Mouse (Mus musculus): ENCODE measurements around the gene Slc25a10. TPM values are rescaled to one million over a fixed set of nuclear protein-coding genes. Genes with fewer than 3 reads are reported as not detected.

Slc25a10 gene
- total RNA-seq (2012; rRNA removed) (40.4 and 52.0 TPM in 2 replicates), polyA plus RNA-seq (2012; ENCODE audit: insufficient read depth in 1 of 2, insufficient read length in 2 of 2, low read depth in 1 of 2, low replicate concordance in 2 of 2, missing spikeins in 1 of 2) (10 to 100 TPM in 1 of 2 experiments, not detected in 1; 53.6 TPM)

GRCm38 (mm10) chr11:120491317-120492023 lies at the start of gene Slc25a10:
Gene Slc25a10, plus strand, starts transcription at chr11:120491840.
- Histone ChIP-seq H3K9ac (ENCODE audit: control insufficient read depth, low read depth, low read length, poor library complexity, severe bottlenecking) (peak within 1 kb of the TSS; percentile 87), H3K79me2 (ENCODE audit: control insufficient read depth, insufficient read depth, low read length, poor library complexity) (peaks cover 28% of the 10 kb centered on the region), H3K36me3 (ENCODE audit: control insufficient read depth in 1 of 2, insufficient read depth in 2 of 2, low read length in 2 of 2) (peaks cover 3 to 14% of the 10 kb centered on the region in 2 experiments; a peak in 3 of 4 replicates), H3K4me1 (ENCODE audit: control insufficient read depth in 1 of 2, insufficient read depth in 2 of 2, low read length in 2 of 2) (peaks cover 0 to 20% of the 10 kb centered on the region in 2 experiments; a peak in 2 of 4 replicates), H3K27me3 (ENCODE audit: control insufficient read depth in 1 of 2, insufficient read depth in 2 of 2, low read length in 2 of 2) (no peaks in the 10 kb centered on the region), H3K4me3 (ENCODE audit: control insufficient read depth in 1 of 2, insufficient read depth in 1 of 2, low read depth in 2 of 2, low read length in 2 of 2) (peak within 1 kb of the TSS; percentile 63 to 80), H3K9me3 (replicated peaks; ENCODE audit: insufficient read depth, low read length) (no peaks in the 10 kb centered on the region), H3K27ac (ENCODE audit: control insufficient read depth, low read depth, low read length) (peak within 1 kb of the TSS; percentile 54)
- DNase-seq (ENCODE audit: low read depth, low spot score): peak; percentile 93
- TF ChIP-seq HCFC1 (IDR thresholded peaks at IDR 0.05; ENCODE audit: low read depth, low read length) (peak; percentile 63), CHD1 (IDR thresholded peaks at IDR 0.05; ENCODE audit: low read depth, low read length) (no peak), RAD21 (IDR thresholded peaks at IDR 0.05; ENCODE audit: low read depth, low read length) (no peak), POLR2AphosphoS2 (IDR thresholded peaks at IDR 0.05; ENCODE audit: low read length) (peak; percentile 92), TBP (IDR thresholded peaks at IDR 0.05; ENCODE audit: low read depth, low read length) (peak; percentile 66), TAL1 (IDR thresholded peaks at IDR 0.05; ENCODE audit: low read length) (no peak), GATA1 (IDR thresholded peaks at IDR 0.05; ENCODE audit: low read depth, low read length) (no peak), MAFK (IDR thresholded peaks at IDR 0.05; ENCODE audit: borderline replicate concordance, low read depth, low read length) (no peak), TCF12 (IDR thresholded peaks at IDR 0.05; ENCODE audit: low read depth, low read length) (peak; percentile 56), NRF1 (IDR thresholded peaks at IDR 0.05; ENCODE audit: insufficient read depth, low read depth, low read length, poor library complexity, severe bottlenecking) (peak; percentile 82), MAZ (IDR thresholded peaks at IDR 0.05; ENCODE audit: low read depth, low read length) (no peak; the same call in 1 of the 2 replicates), ZKSCAN1 (IDR thresholded peaks at IDR 0.05; ENCODE audit: low read depth, low read length) (no peak), CHD2 (IDR thresholded peaks at IDR 0.05; ENCODE audit: low read length) (peak; percentile 21; the same call in 1 of the 2 replicates), POLR2A (IDR thresholded peaks at IDR 0.05; ENCODE audit: control insufficient read depth in 1 of 2, insufficient read depth in 1 of 2, low read depth in 1 of 2, low read length in 2 of 2, poor library complexity in 1 of 2) (peak; percentile 78 to 83), ELF1 (IDR thresholded peaks at IDR 0.05; ENCODE audit: low read depth, low read length) (no peak), SIN3A (IDR thresholded peaks at IDR 0.05; ENCODE audit: low read length) (peak; percentile 54; the same call in 1 of the 2 replicates), RCOR1 (IDR thresholded peaks at IDR 0.05; ENCODE audit: low read depth, low read length) (no peak), NELFE (IDR thresholded peaks at IDR 0.05; ENCODE audit: low read depth, low read length) (peak; percentile 95), ZMIZ1 (IDR thresholded peaks at IDR 0.05; ENCODE audit: low read depth, low read length) (no peak; the same call in none of the 2 replicates), ETS1 (IDR thresholded peaks at IDR 0.05; ENCODE audit: low read depth, low read length) (no peak), KAT2A (conservative IDR thresholded peaks at IDR 0.05; ENCODE audit: low read depth, low read length) (no peak), JUND (IDR thresholded peaks at IDR 0.05; ENCODE audit: low read depth, low read length) (no peak), MYB (IDR thresholded peaks at IDR 0.05; ENCODE audit: low read depth, low read length) (no peak), MEF2A (IDR thresholded peaks at IDR 0.05; ENCODE audit: extremely low read depth, insufficient replicate concordance, low read depth, low read length, poor library complexity, severe bottlenecking) (no peak), ZC3H11A (IDR thresholded peaks at IDR 0.05; ENCODE audit: low read depth, low read length) (no peak), E2F4 (IDR thresholded peaks at IDR 0.05; ENCODE audit: borderline replicate concordance, low read depth, low read length) (no peak), UBTF (IDR thresholded peaks at IDR 0.05; ENCODE audit: borderline replicate concordance, insufficient read depth, low read depth, low read length) (0 out of 2 replicates have a peak, but pooled peaks have one; percentile 43), EP300 (IDR thresholded peaks at IDR 0.05; ENCODE audit: low read depth in 1 of 2, low read length in 2 of 2) (no peak), MAX (IDR thresholded peaks at IDR 0.05; ENCODE audit: low read length) (peak; percentile 84), MXI1 (IDR thresholded peaks at IDR 0.05; ENCODE audit: low read depth, low read length) (peak; percentile 63; the same call in 1 of the 2 replicates), MYC (IDR thresholded peaks at IDR 0.05; ENCODE audit: low read depth, low read length) (peak; percentile 85), POLR2AphosphoS5 (IDR thresholded peaks at IDR 0.05; ENCODE audit: borderline replicate concordance, low read depth, low read length) (no peak; the same call in 1 of the 2 replicates), USF1 (IDR thresholded peaks at IDR 0.05; ENCODE audit: low read depth, low read length) (peak; percentile 61), USF2 (IDR thresholded peaks at IDR 0.05; ENCODE audit: borderline replicate concordance in 1 of 2, insufficient read depth in 1 of 2, low read depth in 1 of 2, low read length in 2 of 2) (no peak), BHLHE40 (IDR thresholded peaks at IDR 0.05; ENCODE audit: borderline replicate concordance, low read depth, low read length) (no peak)

Measured in MEL (cell line).